Mouse (Mus musculus): ENCODE measurements at regions not wholly inside any gene's neighbourhood (a gene's known extent, or its start where the extent isn't known, plus 50 kb on each side); places are given as distances from the start of the nearest gene placed in this dataset. TPM values are rescaled to one million over a fixed set of nuclear protein-coding genes. Genes with fewer than 3 reads are reported as not detected.

Small RNAs in the stretch of these regions (microRNA-seq; reads per million reads assigned to microRNA genes)
- gene Gm24810 = not detected
